Mouse (Mus musculus): ENCODE measurements at regions not wholly inside any gene's neighbourhood (a gene's known extent, or its start where the extent isn't known, plus 50 kb on each side); places are given as distances from the start of the nearest gene placed in this dataset.

DNA sequence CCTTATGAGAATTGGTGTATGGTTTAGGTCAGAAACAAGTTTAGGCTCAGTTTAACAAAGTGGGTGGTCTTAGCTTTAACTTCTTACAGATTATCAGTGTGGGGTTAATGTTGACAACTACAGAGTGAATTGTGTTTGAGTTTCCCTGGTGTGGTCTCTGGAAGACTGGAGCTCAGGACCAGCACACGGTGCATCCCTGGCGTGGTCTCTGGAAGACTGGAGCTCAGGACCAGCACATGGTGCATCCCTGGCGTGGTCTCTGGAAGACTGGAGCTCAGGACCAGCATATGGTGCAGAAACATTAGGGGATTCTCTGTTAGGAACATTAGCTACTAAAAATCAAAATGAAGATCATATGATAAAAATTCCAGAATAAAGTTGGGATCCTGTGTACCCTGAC, 327.3 kb upstream of the Rgmb start:
- no peak overlapping the region for H3K9ac ChIP-seq
- ATAC-seq (ENCODE audit: insufficient number of reproducible peaks, insufficient read depth, low FRiP score, low TSS enrichment, low read depth), result no peak
- no peaks in the 10 kb centered on the region for H3K27me3 ChIP-seq
- H3K4me2 ChIP-seq, result no peak overlapping the region
- H3K36me3 ChIP-seq, result no peaks in the 10 kb centered on the region
- no peaks in the 10 kb centered on the region for H3K9me3 ChIP-seq
- 0 out of 2 replicates have a peak, but pooled peaks cover 3% of the 10 kb centered on the region for H3K4me1 ChIP-seq
- 53% methylated on average over 3 of the region's 3 CpGs for WGBS
- no peak overlapping the region for H3K4me3 ChIP-seq
- H3K27ac ChIP-seq, result no peak overlapping the region

DNA sequence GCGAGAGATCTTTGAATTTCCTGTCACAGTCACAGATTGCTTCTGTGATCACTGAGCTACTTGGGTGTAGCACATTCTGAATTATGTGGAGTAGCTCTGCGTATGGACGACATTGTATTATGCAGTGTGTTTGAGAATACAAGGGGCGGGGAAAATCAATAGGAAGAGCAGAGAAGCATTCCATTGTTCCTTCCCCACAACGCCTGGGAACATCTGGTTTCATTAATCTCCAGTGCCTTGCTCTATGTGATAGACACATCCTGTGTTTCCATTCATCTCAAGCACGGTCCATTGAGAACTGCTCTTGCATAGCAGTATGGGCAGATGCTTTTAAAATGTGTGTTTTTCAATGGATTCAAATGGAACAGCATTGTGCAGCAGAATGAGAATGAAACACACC, 326.9 kb upstream of the Rgmb start:
- WGBS, result 21% methylated on average over 6 of the region's 6 CpGs
- no peaks in the 10 kb centered on the region for H3K36me3 ChIP-seq
- no peak overlapping the region for H3K4me3 ChIP-seq
- 0 out of 2 replicates have a peak, but pooled peaks cover 3% of the 10 kb centered on the region for H3K4me1 ChIP-seq
- H3K9ac ChIP-seq, result no peak overlapping the region
- ATAC-seq (ENCODE audit: insufficient number of reproducible peaks, insufficient read depth, low FRiP score, low TSS enrichment, low read depth), result no peak
- H3K9me3 ChIP-seq, result no peaks in the 10 kb centered on the region
- H3K27me3 ChIP-seq, result no peaks in the 10 kb centered on the region
- H3K4me2 ChIP-seq, result no peak overlapping the region
- no peak overlapping the region for H3K27ac ChIP-seq

DNA sequence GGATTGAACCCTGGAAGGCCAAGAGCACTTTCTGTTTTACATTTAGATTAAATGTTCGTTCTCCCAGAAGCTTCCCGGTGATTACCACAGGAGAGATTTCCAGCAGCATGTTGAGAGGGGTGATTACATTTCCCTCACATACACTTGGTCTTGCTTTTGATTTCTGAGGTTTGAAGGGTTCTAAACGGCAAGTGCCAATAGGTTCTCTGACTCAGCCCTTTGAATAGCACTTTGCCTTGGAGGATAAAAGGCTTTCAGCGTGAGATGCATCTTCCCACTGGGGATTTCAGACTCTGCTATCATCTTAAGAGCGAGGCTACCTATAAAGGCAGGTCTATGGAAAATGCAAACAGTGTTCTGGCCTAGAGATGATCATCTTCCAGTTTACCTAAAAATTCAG, 326.3 kb upstream of the Rgmb start:
- Histone ChIP-seq H3K4me3 (no peak overlapping the region), H3K36me3 (no peaks in the 10 kb centered on the region), H3K27ac (no peak overlapping the region), H3K4me2 (no peak overlapping the region), H3K9ac (no peak overlapping the region), H3K4me1 (0 out of 2 replicates have a peak, but pooled peaks cover 3% of the 10 kb centered on the region), H3K27me3 (no peaks in the 10 kb centered on the region), H3K9me3 (no peaks in the 10 kb centered on the region)
- ATAC-seq (ENCODE audit: insufficient number of reproducible peaks, insufficient read depth, low FRiP score, low TSS enrichment, low read depth), result no peak
- WGBS, result 50% methylated on average over 5 of the region's 5 CpGs

DNA sequence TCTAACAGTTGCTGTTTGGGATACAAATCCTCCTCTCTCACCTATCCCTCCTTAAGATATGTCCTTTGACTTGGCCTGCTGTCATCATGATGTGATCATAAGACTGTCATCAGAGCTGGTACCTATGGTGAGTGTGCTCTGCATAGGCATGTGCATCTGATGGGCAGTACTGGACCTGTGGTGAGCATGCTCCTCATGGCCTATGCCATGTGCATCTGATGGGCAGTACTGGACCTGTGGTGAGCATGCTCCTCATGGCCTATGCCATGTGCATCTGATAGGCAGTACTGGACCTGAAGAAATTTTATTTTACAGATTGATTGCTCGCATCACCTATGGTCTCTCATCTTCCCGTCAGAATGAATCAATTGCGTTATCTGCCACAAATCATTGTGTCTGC, 325.8 kb upstream of the Rgmb start:
- 0 out of 2 replicates have a peak, but pooled peaks cover 3% of the 10 kb centered on the region for H3K4me1 ChIP-seq
- no peak overlapping the region for H3K4me2 ChIP-seq
- H3K9me3 ChIP-seq, result no peaks in the 10 kb centered on the region
- no peak overlapping the region for H3K4me3 ChIP-seq
- H3K9ac ChIP-seq, result no peak overlapping the region
- no peak overlapping the region for H3K27ac ChIP-seq
- no peaks in the 10 kb centered on the region for H3K27me3 ChIP-seq
- WGBS, result 93% methylated on average over 3 of the region's 3 CpGs
- no peaks in the 10 kb centered on the region for H3K36me3 ChIP-seq
- no peak for ATAC-seq (ENCODE audit: insufficient number of reproducible peaks, insufficient read depth, low FRiP score, low TSS enrichment, low read depth)

DNA sequence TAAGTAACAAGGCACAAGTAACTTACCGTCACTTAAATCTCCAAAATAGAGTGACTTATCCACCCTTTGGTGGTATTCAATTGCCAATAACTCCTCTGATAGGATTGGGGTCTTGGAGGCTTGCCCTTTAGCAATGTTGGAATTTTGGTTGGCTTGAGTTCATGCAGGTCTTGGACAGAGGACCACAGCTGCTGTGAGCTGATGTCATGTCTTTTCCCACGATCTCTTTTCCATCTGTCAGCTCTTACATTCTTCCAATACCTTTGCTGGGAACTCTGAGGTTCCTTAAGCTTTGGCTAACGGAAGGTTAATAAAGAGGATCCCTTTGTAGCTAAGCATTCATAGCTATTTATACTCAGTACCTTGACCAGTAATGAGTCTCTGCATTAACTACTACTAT, 324.7 kb upstream of the Rgmb start:
- 0 out of 2 replicates have a peak, but pooled peaks cover 3% of the 10 kb centered on the region for H3K4me1 ChIP-seq
- H3K4me3 ChIP-seq, result no peak overlapping the region
- 77% methylated on average over 3 of the region's 3 CpGs for WGBS
- H3K4me2 ChIP-seq, result no peak overlapping the region
- no peak overlapping the region for H3K9ac ChIP-seq
- ATAC-seq (ENCODE audit: insufficient number of reproducible peaks, insufficient read depth, low FRiP score, low TSS enrichment, low read depth), result no peak
- H3K27me3 ChIP-seq, result no peaks in the 10 kb centered on the region
- H3K27ac ChIP-seq, result no peak overlapping the region
- no peaks in the 10 kb centered on the region for H3K36me3 ChIP-seq
- H3K9me3 ChIP-seq, result no peaks in the 10 kb centered on the region
